Mouse (Mus musculus) splenic B cell, adult 2 months (primary cell): ENCODE data around the gene Gpcpd1.
A peak's percentile ranks its signal among the peaks of the same experiment; 100 is the strongest.
"Not testable (repeated sequence)": the region's sequence is repeated elsewhere in the genome, so short reads cannot be mapped to it uniquely, and the experiment has no call there.

ENCODE experiments used
- DNase-seq: peaks from one replicate; pipeline ENCODE4 v3.0.0-alpha.2; 2011; ENCODE audit warnings: low read depth, low spot score
- H3K27me3 ChIP-seq: 2 replicates; pipeline ENCODE4 v1.6.1; 2012; ENCODE audit warnings: mild to moderate bottlenecking, low read length, moderate library complexity, mixed read lengths; ENCODE audit not compliant: control insufficient read depth, poor library complexity, insufficient read depth, severe bottlenecking
- H3K36me3 ChIP-seq: 2 replicates; pipeline ENCODE4 v1.6.1; 2012; ENCODE audit warnings: mild to moderate bottlenecking, low read length, moderate library complexity, mixed read lengths; ENCODE audit not compliant: control insufficient read depth, poor library complexity, insufficient read depth, severe bottlenecking

Gpcpd1 gene

DNA sequence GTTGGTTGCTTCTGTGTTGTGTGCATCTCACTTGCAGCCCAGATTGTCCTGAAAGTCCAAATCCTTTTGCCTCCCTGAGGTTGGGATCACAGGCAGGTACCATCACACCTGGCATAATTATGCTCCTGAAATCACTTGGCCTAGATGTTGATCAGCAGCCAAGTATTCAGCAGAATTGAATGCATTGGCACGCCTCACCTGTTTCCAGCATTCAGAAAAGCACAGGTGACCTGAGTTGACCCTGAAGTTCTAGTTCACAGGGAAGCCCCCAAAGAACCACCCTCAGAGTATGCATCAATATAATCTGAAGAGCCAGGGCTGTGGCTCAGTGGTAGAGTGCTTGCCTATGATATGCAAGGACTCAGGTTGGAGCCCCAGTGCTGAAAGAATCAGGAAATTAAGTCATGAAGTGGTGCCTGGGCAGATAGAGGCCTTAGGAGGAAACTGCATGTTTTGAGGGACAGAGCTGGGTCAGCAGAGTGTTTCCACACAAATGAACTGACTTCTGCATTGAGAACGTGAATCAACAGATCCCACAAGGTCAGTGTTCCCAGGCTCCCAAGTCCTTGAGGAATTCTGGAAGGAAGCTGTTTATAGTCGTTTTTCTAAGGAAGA, 10.4 kb upstream of the Gpcpd1 start:
- H3K36me3 ChIP-seq, result no peaks in the 10 kb centered on the region
- DNase-seq, result peak; percentile 39
- no peaks in the 10 kb centered on the region for H3K27me3 ChIP-seq

DNA sequence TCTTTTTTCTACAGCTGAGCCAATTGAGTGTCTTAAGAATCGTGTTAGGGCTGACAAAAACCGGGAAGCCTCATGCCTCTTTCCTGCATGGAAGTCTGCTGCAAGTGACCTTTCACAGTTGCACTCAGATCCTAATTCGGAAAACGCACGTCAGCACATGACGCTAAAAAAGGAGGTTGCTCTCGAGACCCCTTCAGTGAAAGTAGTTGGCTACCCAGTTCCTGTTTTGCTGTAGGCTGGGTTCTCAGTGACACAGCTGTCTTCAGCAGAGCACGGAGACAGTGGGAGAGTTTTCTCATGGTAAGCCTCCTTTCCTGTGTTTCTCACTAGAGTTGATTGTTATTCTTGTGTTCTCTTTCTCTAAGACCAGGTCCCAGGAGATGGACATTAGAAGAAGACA, 9.7 kb upstream of the Gpcpd1 start:
- DNase-seq, result peak; percentile 84

GRCm38 (mm10) chr2:132595601-132596235, 8.2 kb upstream of the Gpcpd1 start:
- no peak for DNase-seq
- no peaks in the 10 kb centered on the region for H3K27me3 ChIP-seq
- no peaks in the 10 kb centered on the region for H3K36me3 ChIP-seq

More for the DNA sequence above, 9.7 kb upstream of the Gpcpd1 start:
- H3K36me3 ChIP-seq, result no peaks in the 10 kb centered on the region
- H3K27me3 ChIP-seq, result no peaks in the 10 kb centered on the region

GRCm38 (mm10) chr2:132592126-132592525, 4.6 kb upstream of the Gpcpd1 start:
- no peak for DNase-seq
- Histone ChIP-seq H3K27me3 (no peaks in the 10 kb centered on the region), H3K36me3 (no peaks in the 10 kb centered on the region)

- not testable (repeated sequence) for H3K36me3 ChIP-seq, DNase-seq, H3K27me3 ChIP-seq
These were observed 4.0 kb upstream of the Gpcpd1 start for GRCm38 (mm10) chr2:132591579-132591978.

GRCm38 (mm10) chr2:132589906-132590538, 2.5 kb upstream of the Gpcpd1 start:
- H3K36me3 ChIP-seq, result no peaks in the 10 kb centered on the region
- H3K27me3 ChIP-seq, result no peaks in the 10 kb centered on the region
- DNase-seq, result no peak

DNA sequence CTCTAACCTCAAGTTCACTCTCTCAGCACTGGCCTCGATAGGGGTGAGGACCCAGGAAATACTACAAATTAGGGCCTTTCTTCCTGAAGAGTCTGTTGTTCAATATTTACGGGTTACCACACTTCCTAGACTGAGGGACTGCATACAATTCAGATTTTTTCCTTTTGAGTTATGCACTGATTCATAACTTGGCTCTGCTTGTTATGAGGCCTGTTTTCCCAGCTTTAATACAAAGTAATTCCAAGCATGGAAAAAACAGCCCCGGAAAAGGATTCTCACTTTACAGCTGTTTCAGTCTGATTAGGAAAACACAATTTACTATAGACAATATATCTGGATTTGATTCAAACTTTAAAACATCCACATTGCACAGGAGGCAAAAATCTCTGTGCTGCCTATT, 1.5 kb downstream of the Gpcpd1 start:
- DNase-seq, result no peak
- no peaks in the 10 kb centered on the region for H3K36me3 ChIP-seq
- no peaks in the 10 kb centered on the region for H3K27me3 ChIP-seq

GRCm38 (mm10) chr2:132584191-132584590, 3.3 kb downstream of the Gpcpd1 start:
- no peak for DNase-seq
- H3K27me3 ChIP-seq, result no peaks in the 10 kb centered on the region

GRCm38 (mm10) chr2:132583126-132583525, 4.4 kb downstream of the Gpcpd1 start:
- Histone ChIP-seq H3K36me3 (no peaks in the 10 kb centered on the region), H3K27me3 (no peaks in the 10 kb centered on the region)
- DNase-seq, result no peak

More at GRCm38 (mm10) chr2:132584191-132584590, 3.3 kb downstream of the Gpcpd1 start:
- H3K36me3 ChIP-seq, result no peaks in the 10 kb centered on the region

- Histone ChIP-seq H3K27me3 (no peaks in the 10 kb centered on the region), H3K36me3 (no peaks in the 10 kb centered on the region)
- no peak for DNase-seq
These were observed 5.3 kb downstream of the Gpcpd1 start for GRCm38 (mm10) chr2:132582227-132582626.

DNA sequence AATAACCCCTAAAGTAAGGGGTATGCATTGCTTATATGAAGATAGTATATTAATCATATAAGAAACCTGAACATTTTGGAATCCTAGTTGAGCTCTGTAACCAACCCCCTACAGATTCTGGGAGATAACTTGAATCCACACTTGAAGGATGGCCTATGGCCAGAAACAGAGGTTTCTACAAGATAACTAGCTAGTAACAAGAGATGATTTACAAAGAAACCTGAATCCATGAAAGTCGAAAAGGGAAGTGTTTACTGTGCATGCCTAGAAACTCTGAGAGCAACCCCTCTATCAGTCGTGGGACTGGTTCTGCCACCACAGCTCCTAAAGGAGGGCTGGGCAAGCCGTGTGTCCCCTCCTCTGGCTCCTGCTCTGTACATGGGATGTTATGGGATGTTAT, 7.8 kb downstream of the Gpcpd1 start:
- DNase-seq, result no peak
- H3K27me3 ChIP-seq, result no peaks in the 10 kb centered on the region
- no peaks in the 10 kb centered on the region for H3K36me3 ChIP-seq

- no peaks in the 10 kb centered on the region for H3K36me3 ChIP-seq
- peak; percentile 23 for DNase-seq
These were observed 8.8 kb downstream of the Gpcpd1 start for GRCm38 (mm10) chr2:132578711-132579110.

DNA sequence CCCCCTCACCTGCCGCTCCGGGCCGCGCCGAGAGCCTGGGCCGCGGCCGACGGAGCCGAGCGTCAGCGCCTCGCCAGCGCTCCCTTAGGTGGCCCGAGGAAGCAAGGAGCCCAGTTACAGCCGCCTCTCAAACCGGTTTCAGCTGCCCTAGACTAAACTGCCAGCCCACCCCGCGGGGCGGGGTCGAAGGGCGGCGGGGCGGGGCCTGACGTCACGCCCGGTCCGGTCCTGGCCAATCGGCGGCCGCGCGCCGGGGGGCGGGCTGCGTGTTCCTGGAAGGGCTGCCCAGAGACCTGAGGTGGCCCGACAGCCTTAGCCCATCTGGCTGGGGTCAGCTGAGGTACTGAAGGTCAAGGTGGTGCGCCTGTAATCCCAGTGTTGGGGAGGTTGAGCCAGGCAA, 9.5 kb downstream of the Gpcpd1 start:
- H3K36me3 ChIP-seq, result no peaks in the 10 kb centered on the region
- H3K27me3 ChIP-seq, result no peaks in the 10 kb centered on the region
- peak; percentile 96 for DNase-seq

More at GRCm38 (mm10) chr2:132578711-132579110, 8.8 kb downstream of the Gpcpd1 start:
- H3K27me3 ChIP-seq, result no peaks in the 10 kb centered on the region

DNA sequence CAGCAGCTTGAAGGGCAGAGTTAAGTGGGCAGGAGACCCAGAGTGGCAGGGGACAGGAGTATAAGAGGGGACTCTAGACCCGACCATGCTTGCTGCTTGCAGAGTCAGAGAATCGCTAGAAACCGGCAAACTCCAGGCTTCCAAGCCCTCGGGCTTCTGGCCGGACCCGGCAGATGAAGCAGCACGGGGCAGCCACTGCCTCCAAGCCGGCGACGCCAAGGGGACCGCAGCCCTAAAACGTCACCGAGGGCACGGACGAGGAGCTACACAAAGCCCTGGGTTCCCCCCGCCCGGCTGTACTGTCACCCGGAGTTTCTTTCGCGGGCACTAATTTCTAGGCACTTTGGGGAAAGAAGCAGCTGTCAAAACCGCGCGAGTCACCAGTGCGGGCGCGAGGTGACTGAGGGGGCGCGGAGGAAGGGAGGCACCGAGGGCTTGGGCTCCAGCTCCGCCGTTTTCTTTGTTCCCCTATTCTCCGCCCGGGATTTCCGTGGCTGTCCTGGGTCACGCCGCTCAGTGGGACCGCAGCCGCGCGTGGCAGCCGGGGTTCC, 10.0 kb downstream of the Gpcpd1 start:
- DNase-seq, result no peak
- Histone ChIP-seq H3K27me3 (no peaks in the 10 kb centered on the region), H3K36me3 (no peaks in the 10 kb centered on the region)

- no peaks in the 10 kb centered on the region for H3K36me3 ChIP-seq
- H3K27me3 ChIP-seq, result no peaks in the 10 kb centered on the region
- DNase-seq, result peak; percentile 25
These were observed 10.9 kb downstream of the Gpcpd1 start for GRCm38 (mm10) chr2:132576522-132577135.
